Mouse (Mus musculus): ENCODE measurements around the gene Dis3l2. TPM values are rescaled to one million over a fixed set of nuclear protein-coding genes. Genes with fewer than 3 reads are reported as not detected.
A peak's percentile ranks its signal among the peaks of the same experiment; 100 is the strongest.

The Dis3l2 gene
- total RNA-seq (2017) = 25.3 and 32.7 TPM in 2 replicates

DNA sequence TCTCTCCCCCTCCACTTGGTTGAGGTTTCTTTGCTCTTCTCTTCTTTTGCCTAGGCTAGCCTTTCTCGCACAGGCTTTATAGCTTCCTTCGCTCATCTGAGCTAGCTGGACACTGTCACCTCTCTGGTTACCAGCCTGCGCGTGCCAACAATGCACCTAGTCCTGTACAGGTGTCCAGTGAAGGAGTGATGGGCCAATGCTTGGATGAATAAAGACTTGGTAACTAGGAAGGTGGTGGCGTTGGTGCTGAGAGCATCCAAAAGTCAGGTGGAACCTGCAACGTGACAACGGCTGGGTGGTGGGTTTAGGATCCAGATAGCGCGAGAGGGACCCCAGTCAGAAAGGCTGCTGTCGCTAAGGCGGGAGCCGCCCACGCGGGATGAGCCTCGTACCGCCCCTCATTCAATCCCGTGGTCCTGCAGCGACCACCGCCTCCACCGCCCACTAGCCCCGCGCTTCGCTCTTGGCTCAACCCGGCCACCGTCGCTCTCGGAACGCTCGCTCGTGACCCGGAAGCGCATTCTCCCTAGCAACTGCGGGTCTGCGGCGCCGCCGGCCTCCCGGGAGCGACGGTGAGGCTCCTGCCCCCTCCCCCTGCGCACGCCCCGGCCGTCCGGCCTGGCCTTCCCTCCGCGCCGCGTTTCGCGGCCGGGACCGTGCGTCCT lies at the start of gene Dis3l2:
TSS of gene Dis3l2 (plus strand) at position 509 of the 665 bp plus-strand sequence.
- ATAC-seq (replicated peaks; ENCODE audit: low read depth, poor library complexity, severe bottlenecking) = peak; percentile 83

DNA sequence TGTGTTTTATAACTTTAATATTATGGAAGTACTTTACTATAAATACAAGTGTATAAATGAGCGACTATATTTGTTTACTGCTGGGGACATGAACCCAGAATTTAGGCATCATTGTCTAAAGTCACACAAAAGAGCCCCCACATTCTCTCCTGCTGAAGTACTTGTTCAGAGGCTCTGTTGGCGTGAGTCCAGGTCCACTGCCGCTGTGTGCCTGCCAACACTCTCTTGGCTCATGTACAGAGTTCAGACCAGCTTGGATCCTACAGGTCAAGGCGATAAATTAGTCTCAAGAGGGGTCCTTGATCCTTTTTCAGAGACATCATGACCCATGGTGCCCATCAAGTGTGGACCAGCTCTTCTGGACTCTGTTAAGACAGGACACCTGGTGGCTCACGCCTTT lies 46.5 kb upstream of the Dis3l2 start:
- no peak for ATAC-seq (replicated peaks; ENCODE audit: low read depth, poor library complexity, severe bottlenecking)

DNA sequence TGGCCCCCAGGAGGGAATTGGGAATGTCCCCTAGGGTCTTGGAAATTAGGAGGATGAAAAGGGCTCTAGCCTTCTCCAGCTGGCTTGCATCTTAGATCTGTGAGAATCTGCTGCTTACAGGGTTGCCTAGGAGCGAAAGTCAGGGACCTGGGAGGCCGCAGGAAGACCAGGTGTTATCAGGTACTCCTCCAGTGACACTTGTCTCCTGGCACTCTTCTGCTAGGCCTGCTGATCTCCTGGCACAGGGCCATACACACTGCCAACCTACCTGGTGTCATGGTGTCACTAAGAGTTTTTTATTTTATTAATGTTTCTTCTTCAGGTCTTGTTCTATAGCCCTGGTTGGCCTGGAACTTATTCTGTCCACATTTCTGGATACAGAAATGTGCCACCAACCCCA lies 38.5 kb upstream of the Dis3l2 start:
- ATAC-seq (replicated peaks; ENCODE audit: low read depth, poor library complexity, severe bottlenecking) = no peak

DNA sequence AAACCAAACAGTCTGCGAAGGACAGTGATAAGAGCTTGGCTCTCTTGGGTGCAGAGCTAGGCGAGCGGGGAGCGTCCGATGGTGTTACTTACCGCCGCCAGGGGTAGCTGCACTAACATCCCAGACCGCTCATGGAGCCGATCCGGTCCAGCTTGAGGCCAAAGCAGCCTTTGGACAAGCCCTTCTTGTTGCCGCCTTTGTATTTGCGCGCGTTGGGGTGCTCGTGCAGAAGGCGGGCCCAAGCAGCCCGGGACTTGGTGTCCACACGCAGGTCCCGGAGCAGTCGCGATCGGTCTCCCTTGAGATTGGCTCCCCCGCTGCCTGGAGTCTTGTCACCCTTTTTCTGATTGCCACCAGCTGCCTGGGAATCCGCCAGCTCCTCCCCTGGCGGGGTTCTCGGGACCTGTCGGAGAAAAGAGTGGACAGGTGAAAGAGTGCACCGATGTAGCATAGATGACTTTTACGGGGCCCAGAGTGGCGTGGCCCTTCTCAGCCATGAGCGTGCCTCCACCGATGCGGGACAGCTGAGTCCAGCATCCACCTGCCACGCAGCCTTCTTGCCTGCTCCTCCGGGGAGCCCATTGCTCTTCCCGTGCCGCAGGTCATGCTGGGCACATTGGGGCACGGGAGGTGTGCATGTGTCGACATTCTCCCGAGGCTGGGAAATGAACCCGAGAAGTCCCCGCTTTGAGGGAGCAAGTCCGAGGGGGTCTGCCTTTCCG lies 33.9 kb upstream of the Dis3l2 start:
- ATAC-seq (replicated peaks; ENCODE audit: low read depth, poor library complexity, severe bottlenecking) = peak; percentile 86

DNA sequence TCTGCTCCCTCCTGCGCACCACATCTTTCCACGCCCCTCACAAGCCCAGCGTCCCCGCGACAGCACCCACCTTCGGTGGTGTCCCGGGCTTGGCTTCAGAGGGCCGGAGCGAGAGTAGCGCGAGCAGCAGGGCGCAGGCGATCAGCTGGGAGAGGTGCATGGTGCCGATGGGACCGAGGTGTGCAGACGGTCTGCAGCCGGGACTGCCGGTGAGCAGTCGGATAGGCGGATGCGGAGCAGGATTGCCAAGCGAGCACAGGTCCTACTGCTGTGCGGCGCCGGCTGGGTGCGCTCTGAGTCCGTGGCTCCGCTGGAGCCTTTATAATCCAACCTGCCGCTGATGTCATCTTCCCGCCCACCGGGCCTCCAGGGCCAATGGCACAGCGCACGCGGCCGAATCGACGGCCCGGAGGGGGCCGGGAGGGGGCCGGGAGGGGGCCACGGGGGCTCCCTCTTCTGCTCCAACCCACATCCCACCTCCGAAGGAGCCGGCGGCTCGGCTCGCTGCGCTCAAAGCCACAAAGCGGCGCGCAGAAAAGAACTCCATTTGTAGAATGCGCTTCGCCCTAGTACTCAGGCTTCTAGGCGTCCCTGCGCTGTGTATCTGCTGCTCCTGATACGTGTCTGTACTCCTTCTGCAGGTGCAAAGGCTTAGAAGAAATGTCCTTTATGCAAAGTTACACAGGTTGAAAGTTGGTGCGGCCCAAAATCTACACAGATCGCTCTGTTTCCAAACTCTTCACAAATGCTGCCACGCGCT lies 33.1 kb upstream of the Dis3l2 start, which contains the start of gene Nppc:
TSS of gene Nppc (minus strand) at position 293 of the 760 bp plus-strand sequence.
- ATAC-seq (replicated peaks; ENCODE audit: low read depth, poor library complexity, severe bottlenecking) = peak; percentile 67

DNA sequence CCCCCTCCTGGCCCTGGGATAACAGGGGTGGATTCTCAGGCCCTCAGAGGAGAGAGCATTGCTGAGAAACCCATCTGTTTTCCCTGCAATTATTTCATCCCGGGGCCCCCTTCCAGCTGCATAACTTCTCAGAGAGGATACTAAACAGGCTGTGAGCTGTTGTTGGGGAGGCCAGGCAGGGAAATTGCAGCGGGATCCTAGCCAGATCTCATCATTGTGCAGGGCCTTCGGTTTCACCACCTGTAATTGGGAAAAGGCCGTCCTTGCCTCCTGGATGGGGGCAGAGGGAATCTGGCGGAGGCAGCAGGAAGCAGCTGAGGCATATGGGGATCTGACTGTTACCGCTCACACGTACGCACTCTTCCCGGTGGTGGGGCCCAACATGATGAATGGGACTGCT lies 29.2 kb upstream of the Dis3l2 start:
- ATAC-seq (replicated peaks; ENCODE audit: low read depth, poor library complexity, severe bottlenecking) = no peak

DNA sequence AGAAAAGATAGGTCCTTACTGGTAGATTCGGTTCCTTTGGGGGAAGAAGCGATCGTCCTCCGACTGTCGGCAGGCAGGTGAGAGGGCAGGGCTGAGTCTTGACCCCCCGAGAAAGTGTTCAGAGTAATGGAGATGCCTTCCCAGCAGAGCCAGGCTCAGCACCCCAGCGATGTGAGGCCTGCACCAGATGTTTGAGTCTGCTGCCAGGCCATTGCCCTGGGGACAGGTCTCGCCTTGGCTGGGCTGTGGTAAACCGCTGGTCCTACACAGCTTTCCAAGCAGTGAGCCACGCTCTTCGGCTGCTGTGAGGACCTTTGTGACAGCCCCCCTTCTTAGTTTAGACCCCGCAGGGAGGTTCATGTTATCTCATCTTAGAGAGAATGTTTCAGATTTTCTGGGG lies 28.5 kb upstream of the Dis3l2 start:
- no peak for ATAC-seq (replicated peaks; ENCODE audit: low read depth, poor library complexity, severe bottlenecking)

DNA sequence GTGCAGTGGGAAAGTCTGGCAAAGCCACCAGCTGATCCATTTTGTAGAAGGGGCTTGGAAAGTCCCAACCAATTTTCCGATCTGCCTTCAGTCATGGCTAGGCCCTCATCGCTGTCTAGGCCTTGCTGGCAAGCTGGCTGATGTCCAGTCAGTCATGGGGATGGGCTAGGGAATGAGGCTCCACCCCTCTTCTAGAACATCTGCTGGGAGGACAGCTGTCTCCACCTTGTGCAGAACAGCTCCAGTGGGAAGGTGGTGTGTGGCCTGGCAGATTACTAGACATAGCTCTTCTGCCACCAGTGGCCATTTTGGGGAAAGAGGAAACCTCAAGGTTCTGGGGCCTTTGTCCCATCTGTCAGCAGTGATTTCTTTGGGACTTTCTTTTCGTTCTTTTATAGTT lies 26.0 kb upstream of the Dis3l2 start:
- no peak for ATAC-seq (replicated peaks; ENCODE audit: low read depth, poor library complexity, severe bottlenecking)

DNA sequence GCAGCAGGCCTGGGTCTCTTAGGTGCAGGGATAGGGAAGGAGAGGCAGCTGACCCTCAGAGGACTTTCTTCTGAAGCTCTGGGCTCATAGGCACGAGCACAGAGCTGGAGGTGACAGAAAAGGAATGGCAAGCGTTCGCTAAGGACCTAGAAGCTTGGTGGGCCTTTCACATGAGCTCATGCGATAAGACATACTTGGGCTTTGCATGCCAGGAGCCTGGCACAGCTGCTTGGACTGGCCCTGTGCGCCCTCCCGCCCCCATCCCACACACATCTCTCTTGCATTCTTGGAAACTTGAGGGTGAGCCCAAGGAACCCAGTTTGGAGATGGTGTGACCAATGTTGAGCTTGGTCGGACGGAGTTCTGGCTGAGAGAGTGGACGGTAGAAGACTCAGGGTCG lies 24.9 kb upstream of the Dis3l2 start:
- no peak for ATAC-seq (replicated peaks; ENCODE audit: low read depth, poor library complexity, severe bottlenecking)

DNA sequence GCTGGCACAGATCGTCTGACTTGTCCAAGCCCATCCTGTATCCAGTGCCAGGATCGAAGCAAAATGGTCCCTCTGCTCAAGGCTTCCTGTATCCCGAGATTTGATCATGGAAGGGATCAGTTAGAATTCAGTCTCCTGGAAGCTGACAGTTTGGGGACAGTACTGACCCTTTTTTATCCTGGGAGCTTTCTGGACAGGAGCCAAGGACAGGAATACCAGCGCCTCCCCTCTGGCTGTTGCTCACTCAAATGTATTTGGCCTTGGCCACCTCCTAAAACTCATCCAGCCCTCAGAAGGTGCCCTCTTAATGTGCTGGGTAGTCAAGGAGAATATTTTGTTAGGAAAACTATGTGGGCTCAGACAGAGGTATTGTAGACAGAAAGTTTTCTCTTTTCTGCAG lies 16.4 kb upstream of the Dis3l2 start:
- no peak for ATAC-seq (replicated peaks; ENCODE audit: low read depth, poor library complexity, severe bottlenecking)

DNA sequence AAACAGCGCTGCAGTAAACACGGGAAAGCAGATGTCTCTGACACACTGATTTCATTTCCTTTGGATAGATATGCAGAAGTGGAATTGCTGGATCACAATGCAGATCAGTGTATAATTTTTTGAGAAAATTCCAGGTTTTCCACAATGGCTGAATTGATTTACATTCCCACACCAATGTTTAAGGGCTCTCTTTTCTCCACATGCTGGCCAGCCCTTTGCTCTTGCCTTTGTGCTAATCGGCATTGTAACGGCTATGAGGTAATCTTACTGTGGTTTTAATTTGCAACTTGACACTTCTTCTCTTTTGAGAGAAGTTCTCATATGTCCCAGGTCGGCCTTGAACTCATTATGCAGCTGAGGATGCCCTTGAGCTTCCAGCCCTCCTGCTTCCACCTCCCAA lies 12.6 kb upstream of the Dis3l2 start:
- no peak for ATAC-seq (replicated peaks; ENCODE audit: low read depth, poor library complexity, severe bottlenecking)

DNA sequence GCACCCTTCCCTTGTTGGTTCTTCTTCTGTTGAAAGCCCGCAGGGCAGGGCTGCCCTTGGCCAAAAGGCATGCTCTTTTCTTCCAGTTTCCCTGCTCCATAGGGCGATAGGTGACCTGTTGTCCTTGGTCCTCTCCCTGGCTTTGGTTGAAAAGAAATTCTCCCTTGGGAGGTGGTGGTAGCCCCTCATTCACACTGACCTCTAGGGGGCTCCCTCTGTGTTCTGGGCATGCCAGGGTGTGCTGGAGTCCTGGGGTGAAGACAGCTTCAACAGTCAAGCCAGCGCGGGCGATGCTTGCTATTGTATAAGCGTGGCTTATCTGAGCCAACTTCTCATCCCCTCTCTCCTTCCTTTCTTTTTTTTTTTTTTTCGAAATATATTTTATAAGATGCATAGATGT lies 6.7 kb upstream of the Dis3l2 start:
- peak; percentile 73 for ATAC-seq (replicated peaks; ENCODE audit: low read depth, poor library complexity, severe bottlenecking)

DNA sequence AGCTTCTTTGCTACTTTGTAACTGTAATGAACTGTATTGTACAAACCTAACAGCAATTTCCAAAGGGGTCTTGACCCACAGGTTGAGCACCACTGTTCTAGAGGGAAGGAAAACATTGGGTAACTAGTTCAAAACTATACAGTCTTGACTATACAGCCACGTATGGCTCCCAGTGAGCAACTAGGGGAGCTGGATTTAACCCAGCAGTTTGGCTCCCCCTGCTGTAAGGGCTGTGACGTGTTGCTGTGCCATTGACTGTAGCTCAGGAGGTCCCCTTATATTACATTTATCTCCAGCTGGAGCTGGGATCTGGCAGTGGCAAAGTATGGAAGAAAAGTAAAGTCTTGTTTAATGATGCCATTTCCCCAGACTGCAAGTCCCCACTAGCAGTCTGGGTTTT lies 4.9 kb upstream of the Dis3l2 start:
- ATAC-seq (replicated peaks; ENCODE audit: low read depth, poor library complexity, severe bottlenecking) = no peak; the same call in 1 of the 2 replicates

DNA sequence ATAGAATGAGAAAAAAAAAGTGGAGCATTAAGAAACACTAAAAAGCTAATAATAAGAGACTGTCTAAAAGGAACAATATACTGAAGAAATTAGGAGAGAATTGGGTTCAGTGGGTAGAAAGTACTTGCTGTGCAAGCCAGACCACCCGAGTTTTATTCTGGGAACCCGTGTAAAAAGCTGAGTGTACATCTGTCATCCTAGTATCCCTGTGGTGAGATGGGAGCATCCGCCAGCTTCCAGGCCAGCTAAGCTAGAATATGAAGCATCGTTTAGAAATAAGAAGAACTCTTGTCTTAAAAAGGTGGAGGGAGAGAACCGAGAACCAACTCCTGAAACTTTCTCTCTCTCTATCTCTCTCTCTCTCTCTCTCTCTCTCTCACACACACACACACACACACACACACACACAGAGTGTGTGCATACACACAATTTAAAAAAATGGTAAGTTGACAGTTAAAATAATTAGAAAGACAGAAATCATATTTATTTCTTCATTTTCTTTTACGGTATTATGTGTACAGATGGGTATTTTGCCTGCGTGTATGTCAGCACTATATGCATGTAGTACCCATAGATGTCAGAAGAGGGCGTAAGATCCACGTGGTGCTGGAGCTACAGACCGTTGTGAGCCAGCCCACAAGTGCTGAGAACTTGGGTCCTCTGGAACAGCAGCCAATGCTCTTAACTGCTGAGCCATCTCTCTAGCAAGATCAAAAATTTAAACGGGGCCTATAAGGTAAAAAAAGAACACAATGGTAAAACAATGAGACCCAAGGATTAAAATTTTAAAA lies 4.1 kb upstream of the Dis3l2 start:
- no peak for ATAC-seq (replicated peaks; ENCODE audit: low read depth, poor library complexity, severe bottlenecking)

DNA sequence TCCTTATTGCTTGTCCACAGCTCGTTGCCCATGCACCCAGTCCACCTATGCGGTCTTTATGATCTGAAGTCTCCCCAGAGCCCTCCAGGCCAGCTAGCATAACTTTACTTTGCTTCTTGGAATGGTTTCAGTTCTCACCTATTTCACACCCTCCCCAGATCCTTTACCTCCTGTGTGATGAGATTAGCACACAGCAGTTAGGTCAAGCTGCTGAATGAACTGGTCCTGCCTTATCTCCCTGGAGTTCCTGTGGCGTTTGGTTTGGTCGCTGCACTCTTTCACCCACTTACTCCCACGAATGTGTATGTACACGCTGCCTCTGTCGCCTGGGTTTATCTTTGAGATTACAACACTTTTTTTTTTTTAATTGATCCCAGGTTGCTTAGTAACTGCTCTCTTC lies 3.2 kb upstream of the Dis3l2 start:
- no peak for ATAC-seq (replicated peaks; ENCODE audit: low read depth, poor library complexity, severe bottlenecking)

DNA sequence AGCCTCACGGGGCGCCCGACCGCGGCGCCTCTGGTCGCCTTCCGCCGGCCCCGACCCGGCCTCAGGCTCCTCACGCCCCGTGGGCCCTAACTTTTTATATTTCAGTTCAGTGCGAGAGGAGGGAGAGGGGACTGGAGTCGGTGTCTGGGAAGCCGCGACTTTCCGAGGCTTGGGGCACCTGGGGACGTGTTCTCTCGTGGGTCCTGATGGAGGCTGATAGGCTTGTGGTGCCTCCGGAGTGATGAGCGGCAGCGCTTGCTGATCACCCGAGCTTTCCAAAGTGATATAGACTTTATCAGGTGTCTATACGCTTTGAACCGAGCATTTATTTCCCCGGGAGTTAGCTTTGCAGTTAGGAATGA lies 338 bp downstream of the Dis3l2 start:
- ATAC-seq (replicated peaks; ENCODE audit: low read depth, poor library complexity, severe bottlenecking) = no peak

DNA sequence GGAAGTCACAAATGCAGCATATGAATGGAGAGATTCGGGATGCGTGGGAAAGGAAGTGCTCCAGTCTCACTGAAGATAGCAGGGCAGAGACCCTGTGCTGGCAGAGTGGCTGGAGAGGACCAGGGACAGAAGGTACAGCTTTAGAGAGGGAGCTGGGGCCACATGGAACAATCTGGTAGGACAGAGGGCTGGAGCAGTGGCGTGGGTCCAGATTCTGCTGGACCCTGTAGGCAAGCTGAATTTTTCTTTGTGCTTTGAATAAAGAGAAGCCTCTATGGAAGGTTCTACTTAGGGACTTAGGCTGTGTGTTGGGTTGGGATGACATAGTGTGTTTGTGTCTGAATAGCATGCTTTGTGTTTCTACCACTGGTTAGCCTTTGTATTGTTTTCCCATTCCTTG lies 1.9 kb downstream of the Dis3l2 start:
- ATAC-seq (replicated peaks; ENCODE audit: low read depth, poor library complexity, severe bottlenecking) = no peak

DNA sequence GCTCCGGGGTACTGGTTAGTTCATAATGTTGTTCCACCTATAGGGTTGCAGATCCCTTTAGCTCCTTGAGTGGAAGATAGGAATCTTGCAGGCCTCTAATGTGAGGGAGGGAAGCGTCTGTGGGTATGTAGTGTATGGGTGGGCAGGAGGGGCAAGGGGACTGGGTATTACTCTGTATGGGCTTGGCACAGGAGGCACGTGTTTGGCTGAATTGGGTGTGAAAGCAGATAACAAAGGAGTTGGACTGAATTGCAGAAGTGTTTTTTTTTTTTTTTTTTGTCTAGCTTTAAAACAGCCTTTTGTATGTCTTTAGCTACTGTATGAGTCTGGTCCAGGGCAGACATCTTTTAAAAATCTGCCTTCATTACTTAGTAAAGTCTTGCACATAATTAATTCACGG lies 5.9 kb downstream of the Dis3l2 start:
- ATAC-seq (replicated peaks; ENCODE audit: low read depth, poor library complexity, severe bottlenecking) = peak; percentile 68

DNA sequence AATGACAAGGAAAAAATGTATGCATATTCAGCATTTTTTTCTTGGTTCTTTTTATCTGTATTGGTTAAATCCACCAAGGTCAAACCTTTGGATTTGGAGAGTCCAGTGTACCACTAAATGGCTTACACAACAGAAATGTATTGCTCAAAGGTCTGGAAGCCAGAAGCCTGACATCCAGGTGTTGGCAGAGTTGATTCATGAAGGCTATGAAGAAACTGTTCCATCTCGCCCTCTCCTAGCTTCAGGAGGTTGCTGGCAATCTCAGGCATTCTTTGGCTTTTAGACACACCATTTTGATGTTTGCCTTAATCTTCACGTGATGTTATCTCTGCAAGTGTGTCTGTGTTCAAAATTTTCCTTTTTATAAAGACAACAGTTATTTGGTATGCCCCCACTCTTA lies 8.4 kb downstream of the Dis3l2 start:
- ATAC-seq (replicated peaks; ENCODE audit: low read depth, poor library complexity, severe bottlenecking) = no peak

DNA sequence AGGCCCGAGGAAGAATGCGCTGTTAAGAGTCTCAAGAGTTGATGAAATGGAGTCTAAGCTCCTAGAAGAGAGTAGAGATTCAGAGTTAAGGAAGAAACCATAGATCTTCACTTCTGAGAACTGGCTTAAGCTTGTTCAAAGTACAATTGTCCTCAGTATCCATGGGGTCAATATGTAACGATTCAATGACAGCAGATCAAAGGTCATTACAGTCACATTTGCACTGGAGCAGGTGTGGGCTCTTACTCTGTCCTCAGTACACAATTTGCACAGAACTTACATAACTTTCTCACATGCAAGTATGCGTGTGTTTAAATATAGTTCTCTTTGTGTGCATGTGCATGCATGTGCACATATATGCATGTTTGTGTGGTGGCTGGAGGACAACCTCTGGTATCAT lies 9.4 kb downstream of the Dis3l2 start:
- no peak for ATAC-seq (replicated peaks; ENCODE audit: low read depth, poor library complexity, severe bottlenecking)
